Mouse (Mus musculus): ENCODE data around the gene Ushbp1. TPM values are rescaled to one million over a fixed set of nuclear protein-coding genes. Genes with fewer than 3 reads are reported as not detected.
"Not testable (repeated sequence)": the region's sequence is repeated elsewhere in the genome, so short reads cannot be mapped to it uniquely, and the experiment has no call there.

Ushbp1 gene
- polyA plus RNA-seq, 1 experiment from 2014 or later: 2.6 TPM

- ATAC-seq (ENCODE audit: low read depth): no peak
- H3K4me1 ChIP-seq (replicated peaks): peaks cover 54% of the 10 kb centered on the region
- H3K4me3 ChIP-seq (replicated peaks): peak overlapping the region; percentile 65
- no peaks in the 10 kb centered on the region for H3K9me3 ChIP-seq (replicated peaks)
- H3K27ac ChIP-seq: peak overlapping the region; percentile 87
- DNase-seq: no peak
- H3K4me2 ChIP-seq: peak overlapping the region; percentile 93
- H3K9ac ChIP-seq: peak overlapping the region; percentile 81
- WGBS (ENCODE audit: insufficient replicate concordance): 30% methylated on average over 17 of the region's 17 CpGs
- no peaks in the 10 kb centered on the region for H3K27me3 ChIP-seq
- peaks cover 16% of the 10 kb centered on the region for H3K36me3 ChIP-seq
These were observed 27.9 kb downstream of the Ushbp1 start for GRCm38 (mm10) chr8:71367529-71368176.

- ATAC-seq (ENCODE audit: low read depth): peak; percentile 73
- DNase-seq: peak; percentile 89
- H3K9me3 ChIP-seq (replicated peaks): no peaks in the 10 kb centered on the region
- peaks cover 16% of the 10 kb centered on the region for H3K36me3 ChIP-seq
- WGBS (ENCODE audit: insufficient replicate concordance): under 1% methylated on average over 56 of the region's 56 CpGs
- H3K4me1 ChIP-seq (replicated peaks): peaks cover 48% of the 10 kb centered on the region
- peak within 1 kb of the TSS; percentile 81 for H3K9ac ChIP-seq
- no peaks in the 10 kb centered on the region for H3K27me3 ChIP-seq
- peak within 1 kb of the TSS; percentile 87 for H3K27ac ChIP-seq
- peak within 1 kb of the TSS; percentile 65 for H3K4me3 ChIP-seq (replicated peaks)
- H3K4me2 ChIP-seq: peak within 1 kb of the TSS; percentile 93
These were observed 28.7 kb downstream of the Ushbp1 start, which contains the start of gene Use1 for GRCm38 (mm10) chr8:71366771-71367528. Use1 (plus strand) TSS chr8:71366848.

GRCm38 (mm10) chr8:71358026-71358425 is 37.6 kb downstream of the Ushbp1 start:
- no peak for ATAC-seq (ENCODE audit: low read depth)
- Histone ChIP-seq H3K36me3 (peaks cover 73% of the 10 kb centered on the region), H3K27ac (no peak overlapping the region), H3K4me2 (no peak overlapping the region), H3K9me3 (replicated peaks) (no peaks in the 10 kb centered on the region), H3K9ac (no peak overlapping the region), H3K4me1 (replicated peaks) (no peaks in the 10 kb centered on the region), H3K4me3 (replicated peaks) (no peak overlapping the region), H3K27me3 (no peaks in the 10 kb centered on the region)
- DNase-seq: no peak
- WGBS (ENCODE audit: insufficient replicate concordance): 80% methylated on average over 3 of the region's 3 CpGs

GRCm38 (mm10) chr8:71351520-71351919 is 44.1 kb downstream of the Ushbp1 start:
- WGBS (ENCODE audit: insufficient replicate concordance): 90% methylated on average over 1 of the region's 1 CpGs
- Histone ChIP-seq H3K4me3 (replicated peaks) (no peak overlapping the region), H3K9ac (no peak overlapping the region), H3K4me1 (replicated peaks) (no peaks in the 10 kb centered on the region), H3K36me3 (peaks cover 95% of the 10 kb centered on the region), H3K27ac (no peak overlapping the region), H3K4me2 (no peak overlapping the region), H3K9me3 (replicated peaks) (no peaks in the 10 kb centered on the region), H3K27me3 (no peaks in the 10 kb centered on the region)
- DNase-seq (no peak), ATAC-seq (ENCODE audit: low read depth) (no peak)

- ATAC-seq (ENCODE audit: low read depth) (no peak), DNase-seq (no peak)
- H3K9ac ChIP-seq: no peak overlapping the region
- no peak overlapping the region for H3K4me2 ChIP-seq
- peaks cover 95% of the 10 kb centered on the region for H3K36me3 ChIP-seq
- no peaks in the 10 kb centered on the region for H3K9me3 ChIP-seq (replicated peaks)
- H3K4me3 ChIP-seq (replicated peaks): no peak overlapping the region
- H3K4me1 ChIP-seq (replicated peaks): no peaks in the 10 kb centered on the region
- H3K27ac ChIP-seq: no peak overlapping the region
- no peaks in the 10 kb centered on the region for H3K27me3 ChIP-seq
- WGBS (ENCODE audit: insufficient replicate concordance): 56% methylated on average over 3 of the region's 3 CpGs
These were observed 44.5 kb downstream of the Ushbp1 start for GRCm38 (mm10) chr8:71351117-71351516.

- H3K9ac ChIP-seq: no peak overlapping the region
- H3K36me3 ChIP-seq: peaks cover 89% of the 10 kb centered on the region
- H3K9me3 ChIP-seq (replicated peaks): no peaks in the 10 kb centered on the region
- whole genome bisulfite sequencing (ENCODE audit: insufficient replicate concordance): 75% methylated on average over 1 of the region's 1 CpGs
- no peaks in the 10 kb centered on the region for H3K4me1 ChIP-seq (replicated peaks)
- H3K27me3 ChIP-seq: no peaks in the 10 kb centered on the region
- no peak for DNase-seq
- no peak overlapping the region for H3K27ac ChIP-seq
- H3K4me2 ChIP-seq: no peak overlapping the region
- ATAC-seq (ENCODE audit: low read depth): no peak
- H3K4me3 ChIP-seq (replicated peaks): no peak overlapping the region
These were observed 49.0 kb downstream of the Ushbp1 start for GRCm38 (mm10) chr8:71346581-71346980.

GRCm38 (mm10) chr8:71340625-71341024 is 55.0 kb downstream of the Ushbp1 start:
- H3K27me3 ChIP-seq: no peaks in the 10 kb centered on the region
- ATAC-seq (ENCODE audit: low read depth): no peak
- no peak overlapping the region for H3K4me2 ChIP-seq
- no peak overlapping the region for H3K27ac ChIP-seq
- H3K9me3 ChIP-seq (replicated peaks): no peaks in the 10 kb centered on the region
- no peak overlapping the region for H3K9ac ChIP-seq
- H3K4me1 ChIP-seq (replicated peaks): no peaks in the 10 kb centered on the region
- peaks cover 61% of the 10 kb centered on the region for H3K36me3 ChIP-seq
- DNase-seq: no peak
- 73% methylated on average over 5 of the region's 5 CpGs for WGBS (ENCODE audit: insufficient replicate concordance)
- no peak overlapping the region for H3K4me3 ChIP-seq (replicated peaks)

- DNase-seq; H3K4me3 ChIP-seq (replicated peaks); H3K4me2 ChIP-seq; H3K27me3 ChIP-seq; H3K9ac ChIP-seq; H3K9me3 ChIP-seq (replicated peaks); ATAC-seq (ENCODE audit: low read depth); H3K4me1 ChIP-seq (replicated peaks); H3K27ac ChIP-seq: not testable (repeated sequence)
- H3K36me3 ChIP-seq: peaks cover 51% of the 10 kb centered on the region
- 90% methylated on average over 6 of the region's 6 CpGs for WGBS (ENCODE audit: insufficient replicate concordance)
These were observed 57.8 kb downstream of the Ushbp1 start for GRCm38 (mm10) chr8:71337834-71338233.

Other genes starting within 250 kb of the Ushbp1 start
- 6.8 and 7.3 TPM in 2 replicates for gene Myo9b, start 123.1 kb downstream of the Ushbp1 start, polyA plus RNA-seq (2015; fragmentation: Nextera tagmentation; extraction: Ambion mirVana)
- gene Haus8, start 122.9 kb downstream of the Ushbp1 start, polyA plus RNA-seq (2015; fragmentation: Nextera tagmentation; extraction: Ambion mirVana): 57.4 and 61.4 TPM in 2 replicates
- 52.1 and 55.8 TPM in 2 replicates for gene Use1, start 29.0 kb downstream of the Ushbp1 start, polyA plus RNA-seq (2015; fragmentation: Nextera tagmentation; extraction: Ambion mirVana)
- 4.3 and 4.4 TPM in 2 replicates for gene Ocel1, start 24.5 kb downstream of the Ushbp1 start, polyA plus RNA-seq (2015; fragmentation: Nextera tagmentation; extraction: Ambion mirVana)
- gene Nr2f6, start 13.8 kb downstream of the Ushbp1 start, polyA plus RNA-seq (2015; fragmentation: Nextera tagmentation; extraction: Ambion mirVana): 18.8 and 19.2 TPM in 2 replicates
- 65.1 and 74.8 TPM in 2 replicates for gene Babam1, start 1.1 kb upstream of the Ushbp1 start, polyA plus RNA-seq (2015; fragmentation: Nextera tagmentation; extraction: Ambion mirVana)
- gene Ankle1, start 10.2 kb upstream of the Ushbp1 start, polyA plus RNA-seq (2015; fragmentation: Nextera tagmentation; extraction: Ambion mirVana): 39.5 and 40.9 TPM in 2 replicates
- 12.3 and 13.2 TPM in 2 replicates for gene Abhd8, start 67.9 kb upstream of the Ushbp1 start, polyA plus RNA-seq (2015; fragmentation: Nextera tagmentation; extraction: Ambion mirVana)
- 154 and 157 TPM in 2 replicates for gene Mrpl34, start 69.2 kb upstream of the Ushbp1 start, polyA plus RNA-seq (2015; fragmentation: Nextera tagmentation; extraction: Ambion mirVana)
- gene Dda1, start 73.4 kb upstream of the Ushbp1 start, polyA plus RNA-seq (2015; fragmentation: Nextera tagmentation; extraction: Ambion mirVana): 50.9 and 51.6 TPM in 2 replicates
- 0.12 and 0.14 TPM in 2 replicates for gene Ano8, start 90.2 kb upstream of the Ushbp1 start, polyA plus RNA-seq (2015; fragmentation: Nextera tagmentation; extraction: Ambion mirVana)
- gene Gtpbp3, start 92.3 kb upstream of the Ushbp1 start, polyA plus RNA-seq (2015; fragmentation: Nextera tagmentation; extraction: Ambion mirVana): 6.8 and 7.3 TPM in 2 replicates
- 24.3 and 28.4 TPM in 2 replicates for gene Plvap, start 116.0 kb upstream of the Ushbp1 start, polyA plus RNA-seq (2015; fragmentation: Nextera tagmentation; extraction: Ambion mirVana)
- 0.15 TPM in 2 replicates for gene Ccdc194, start 129.9 kb upstream of the Ushbp1 start, polyA plus RNA-seq (2015; fragmentation: Nextera tagmentation; extraction: Ambion mirVana)
- 34.1 and 36.0 TPM in 2 replicates for gene Bst2, start 141.7 kb upstream of the Ushbp1 start, polyA plus RNA-seq (2015; fragmentation: Nextera tagmentation; extraction: Ambion mirVana)
- 30.4 and 33.9 TPM in 2 replicates for gene Mvb12a, start 147.1 kb upstream of the Ushbp1 start, polyA plus RNA-seq (2015; fragmentation: Nextera tagmentation; extraction: Ambion mirVana)
- gene Tmem221, start 163.1 kb upstream of the Ushbp1 start, polyA plus RNA-seq (2015; fragmentation: Nextera tagmentation; extraction: Ambion mirVana): 0.53 and 0.66 TPM in 2 replicates
- gene Nxnl1, start 170.8 kb upstream of the Ushbp1 start, polyA plus RNA-seq (2015; fragmentation: Nextera tagmentation; extraction: Ambion mirVana): 0.13 and 0.14 TPM in 2 replicates
- gene Slc27a1, start 173.1 kb upstream of the Ushbp1 start, polyA plus RNA-seq (2015; fragmentation: Nextera tagmentation; extraction: Ambion mirVana): 2.3 and 2.5 TPM in 2 replicates
- gene Pgls, start 196.4 kb upstream of the Ushbp1 start, polyA plus RNA-seq (2015; fragmentation: Nextera tagmentation; extraction: Ambion mirVana): 104 and 110 TPM in 2 replicates
- 0.28 and 0.80 TPM in 2 replicates for gene Fam129c, start 201.8 kb upstream of the Ushbp1 start, polyA plus RNA-seq (2015; fragmentation: Nextera tagmentation; extraction: Ambion mirVana)
- 21.4 and 21.9 TPM in 2 replicates for gene Colgalt1, start 215.2 kb upstream of the Ushbp1 start, polyA plus RNA-seq (2015; fragmentation: Nextera tagmentation; extraction: Ambion mirVana)